Mouse (Mus musculus): ENCODE measurements at regions not wholly inside any gene's neighbourhood (a gene's known extent, or its start where the extent isn't known, plus 50 kb on each side); places are given as distances from the start of the nearest gene placed in this dataset.
"Not testable (repeated sequence)": the region's sequence is repeated elsewhere in the genome, so short reads cannot be mapped to it uniquely, and the experiment has no call there.

- no peak for TF ChIP-seq CTCF (IDR thresholded peaks at IDR 0.05; ENCODE audit: borderline replicate concordance, insufficient read depth, low read length)
- no peak for TF ChIP-seq POLR2A (IDR thresholded peaks at IDR 0.05; ENCODE audit: low read depth, low read length)
- Histone ChIP-seq H3K4me1 (ENCODE audit: control insufficient read depth, insufficient read depth, low read length) (no peaks in the 10 kb centered on the region), H3K27ac (ENCODE audit: insufficient read depth, low read length) (no peak overlapping the region), H3K4me3 (ENCODE audit: insufficient read depth, low read length) (no peak overlapping the region)
Observed at GRCm38 (mm10) chr8:8966658-8967048, 276.3 kb upstream of the Arglu1 start.

GRCm38 (mm10) chr8:8965983-8966657 is 275.8 kb upstream of the Arglu1 start:
- H3K4me3 ChIP-seq (ENCODE audit: insufficient read depth, low read length) = no peak overlapping the region
- TF ChIP-seq CTCF (IDR thresholded peaks at IDR 0.05; ENCODE audit: borderline replicate concordance, insufficient read depth, low read length) (no peak), POLR2A (IDR thresholded peaks at IDR 0.05; ENCODE audit: low read depth, low read length) (no peak)
- H3K27ac ChIP-seq (ENCODE audit: insufficient read depth, low read length) = no peak overlapping the region
- H3K4me1 ChIP-seq (ENCODE audit: control insufficient read depth, insufficient read depth, low read length) = no peaks in the 10 kb centered on the region

- H3K4me1 ChIP-seq (ENCODE audit: control insufficient read depth, insufficient read depth, low read length) = no peaks in the 10 kb centered on the region
- TF ChIP-seq POLR2A (IDR thresholded peaks at IDR 0.05; ENCODE audit: low read depth, low read length) (no peak), CTCF (IDR thresholded peaks at IDR 0.05; ENCODE audit: borderline replicate concordance, insufficient read depth, low read length) (no peak)
- H3K4me3 ChIP-seq (ENCODE audit: insufficient read depth, low read length) = no peak overlapping the region
- no peak overlapping the region for H3K27ac ChIP-seq (ENCODE audit: insufficient read depth, low read length)
Observed at GRCm38 (mm10) chr8:8960221-8960620, 269.9 kb upstream of the Arglu1 start.

- Histone ChIP-seq H3K27ac (ENCODE audit: insufficient read depth, low read length) (no peak overlapping the region), H3K4me1 (ENCODE audit: control insufficient read depth, insufficient read depth, low read length) (no peaks in the 10 kb centered on the region), H3K4me3 (ENCODE audit: insufficient read depth, low read length) (no peak overlapping the region)
- no peak for TF ChIP-seq POLR2A (IDR thresholded peaks at IDR 0.05; ENCODE audit: low read depth, low read length)
- no peak for TF ChIP-seq CTCF (IDR thresholded peaks at IDR 0.05; ENCODE audit: borderline replicate concordance, insufficient read depth, low read length)
Observed at GRCm38 (mm10) chr8:8959787-8960093, 269.4 kb upstream of the Arglu1 start.

- Histone ChIP-seq H3K4me1 (ENCODE audit: control insufficient read depth, insufficient read depth, low read length) (no peaks in the 10 kb centered on the region), H3K27ac (ENCODE audit: insufficient read depth, low read length) (no peak overlapping the region), H3K4me3 (ENCODE audit: insufficient read depth, low read length) (no peak overlapping the region)
- no peak for TF ChIP-seq POLR2A (IDR thresholded peaks at IDR 0.05; ENCODE audit: low read depth, low read length)
- TF ChIP-seq CTCF (IDR thresholded peaks at IDR 0.05; ENCODE audit: borderline replicate concordance, insufficient read depth, low read length) = no peak
Observed at GRCm38 (mm10) chr8:8959021-8959786, 268.9 kb upstream of the Arglu1 start.

GRCm38 (mm10) chr8:8958140-8958539 is 267.8 kb upstream of the Arglu1 start:
- H3K4me3 ChIP-seq (ENCODE audit: insufficient read depth, low read length); H3K27ac ChIP-seq (ENCODE audit: insufficient read depth, low read length); H3K4me1 ChIP-seq (ENCODE audit: control insufficient read depth, insufficient read depth, low read length): not testable (repeated sequence)

GRCm38 (mm10) chr8:8952212-8952611 is 261.9 kb upstream of the Arglu1 start:
- TF ChIP-seq CTCF (IDR thresholded peaks at IDR 0.05; ENCODE audit: borderline replicate concordance, insufficient read depth, low read length) (no peak), POLR2A (IDR thresholded peaks at IDR 0.05; ENCODE audit: low read depth, low read length) (no peak)
- no peak overlapping the region for H3K4me3 ChIP-seq (ENCODE audit: insufficient read depth, low read length)
- H3K27ac ChIP-seq (ENCODE audit: insufficient read depth, low read length) = no peak overlapping the region
- H3K4me1 ChIP-seq (ENCODE audit: control insufficient read depth, insufficient read depth, low read length) = no peaks in the 10 kb centered on the region

- TF ChIP-seq CTCF (IDR thresholded peaks at IDR 0.05; ENCODE audit: borderline replicate concordance, insufficient read depth, low read length) (no peak), POLR2A (IDR thresholded peaks at IDR 0.05; ENCODE audit: low read depth, low read length) (no peak)
- Histone ChIP-seq H3K4me1 (ENCODE audit: control insufficient read depth, insufficient read depth, low read length) (no peaks in the 10 kb centered on the region), H3K27ac (ENCODE audit: insufficient read depth, low read length) (no peak overlapping the region), H3K4me3 (ENCODE audit: insufficient read depth, low read length) (no peak overlapping the region)
Observed at GRCm38 (mm10) chr8:8951186-8951585, 260.9 kb upstream of the Arglu1 start.

- no peaks in the 10 kb centered on the region for H3K4me1 ChIP-seq (ENCODE audit: control insufficient read depth, insufficient read depth, low read length)
- no peak overlapping the region for H3K27ac ChIP-seq (ENCODE audit: insufficient read depth, low read length)
- TF ChIP-seq CTCF (IDR thresholded peaks at IDR 0.05; ENCODE audit: borderline replicate concordance, insufficient read depth, low read length) = no peak
- TF ChIP-seq POLR2A (IDR thresholded peaks at IDR 0.05; ENCODE audit: low read depth, low read length) = no peak
- no peak overlapping the region for H3K4me3 ChIP-seq (ENCODE audit: insufficient read depth, low read length)
Observed at GRCm38 (mm10) chr8:8947516-8948161, 257.3 kb upstream of the Arglu1 start.

GRCm38 (mm10) chr8:8942991-8943390 is 252.7 kb upstream of the Arglu1 start:
- H3K4me1 ChIP-seq (ENCODE audit: control insufficient read depth, insufficient read depth, low read length) = no peaks in the 10 kb centered on the region
- no peak overlapping the region for H3K27ac ChIP-seq (ENCODE audit: insufficient read depth, low read length)
- H3K4me3 ChIP-seq (ENCODE audit: insufficient read depth, low read length) = no peak overlapping the region
- no peak for TF ChIP-seq POLR2A (IDR thresholded peaks at IDR 0.05; ENCODE audit: low read depth, low read length)
- TF ChIP-seq CTCF (IDR thresholded peaks at IDR 0.05; ENCODE audit: borderline replicate concordance, insufficient read depth, low read length) = no peak
